In the genomic region with DNA sequence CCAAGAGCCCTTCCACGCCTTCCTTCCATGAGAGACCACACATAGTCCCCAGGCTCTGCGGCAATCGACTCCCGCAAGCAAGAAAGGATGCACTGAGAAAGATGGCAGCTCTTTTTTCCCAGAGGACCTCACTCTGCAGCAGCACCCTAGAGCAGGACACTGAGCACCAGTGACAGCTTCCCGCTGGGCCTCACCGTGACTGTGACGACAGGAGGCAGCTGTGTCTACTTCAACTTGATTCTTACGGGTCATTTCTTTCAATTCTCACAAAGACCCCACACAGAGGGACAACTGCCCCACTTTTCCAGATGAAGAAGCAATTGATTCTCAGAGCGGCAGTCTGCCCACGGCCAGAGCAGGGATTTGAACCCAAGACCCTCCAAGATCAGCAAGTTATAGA, we compare ENCODE assay signal across 26 mouse cellular contexts.
"Had no signal": no experiment of that assay in that cellular context is flagged by ENCODE, and none has a peak within 500 bp of the region (broad histone marks: within the 10 kb centered on the region; RNA-seq: fewer than 3 reads in every experiment).

No protein-coding gene starts in this region.

- H3K4me1 ChIP-seq: heart, embryonic 15.5 days; liver, embryonic 12.5 days had no signal

- H3K4me2 ChIP-seq: heart, embryonic 11.5 days; heart, embryonic 13.5 days; heart, embryonic 15.5 days; hindbrain, embryonic 12.5 days; hindbrain, embryonic 15.5 days; kidney, embryonic 15.5 days; limb, embryonic 13.5 days; limb, embryonic 15.5 days; liver, embryonic 12.5 days had no signal

- H3K9ac ChIP-seq: heart, embryonic 13.5 days; heart, embryonic 15.5 days; hindbrain, embryonic 12.5 days; hindbrain, embryonic 15.5 days; kidney, embryonic 15.5 days; limb, embryonic 13.5 days; limb, embryonic 15.5 days; liver, embryonic 12.5 days had no signal

- H3K27me3 ChIP-seq: heart, embryonic 13.5 days; hindbrain, embryonic 12.5 days; hindbrain, embryonic 15.5 days; kidney, embryonic 15.5 days; limb, embryonic 13.5 days; limb, embryonic 15.5 days; liver, embryonic 12.5 days had no signal

- ATAC-seq: hindbrain, postnatal 0 days; intestine, embryonic 16.5 days; liver, embryonic 12.5 days had no signal

- H3K36me3 ChIP-seq: heart, embryonic 13.5 days; heart, embryonic 15.5 days; hindbrain, embryonic 12.5 days; hindbrain, embryonic 15.5 days; kidney, embryonic 15.5 days; limb, embryonic 13.5 days; limb, embryonic 15.5 days; liver, embryonic 12.5 days had no signal

- H3K9me3 ChIP-seq: heart, embryonic 13.5 days; heart, embryonic 15.5 days; hindbrain, embryonic 12.5 days; hindbrain, embryonic 15.5 days; kidney, embryonic 15.5 days; limb, embryonic 13.5 days; limb, embryonic 15.5 days had no signal

- DNase-seq: gastrocnemius, postnatal 14 days; gastrocnemius, postnatal 36 days; heart, adult 11 months; heart, adult 2 months; heart, postnatal 14 days; heart, postnatal 36 days; kidney, adult 11 months; kidney, adult 2 months; kidney, adult 9 months; kidney, postnatal 14 days; kidney, postnatal 36 days; layer of hippocampus, adult 9-11 months; layer of hippocampus, postnatal 36 days; left cerebral cortex, postnatal 4 days had no signal

- H3K27ac ChIP-seq: heart, adult 2 months; heart, embryonic 13.5 days; heart, embryonic 15.5 days; hindbrain, embryonic 12.5 days; hindbrain, embryonic 15.5 days; hindbrain, postnatal 0 days; kidney, embryonic 15.5 days; kidney, postnatal 0 days; limb, embryonic 13.5 days; limb, embryonic 15.5 days; liver, embryonic 12.5 days had no signal

- H3K4me3 ChIP-seq: heart, adult 2 months; heart, embryonic 13.5 days; heart, embryonic 15.5 days; hindbrain, embryonic 12.5 days; hindbrain, embryonic 15.5 days; kidney, embryonic 15.5 days; limb, embryonic 13.5 days; limb, embryonic 15.5 days; liver, embryonic 12.5 days had no signal
